Mouse (Mus musculus) gastrocnemius, postnatal 4 days (tissue): ENCODE results near the gene Ahcyl1. TPM values are rescaled to one million over a fixed set of nuclear protein-coding genes. Genes with fewer than 3 reads are reported as not detected.
A peak's percentile ranks its signal among the peaks of the same experiment; 100 is the strongest.
"Not testable (repeated sequence)": the region's sequence is repeated elsewhere in the genome, so short reads cannot be mapped to it uniquely, and the experiment has no call there.

Source experiments
- DNase-seq, 2 experiments: peaks; one replicate each; pipeline ENCODE4 v3.0.0; 2021 to 2022; ENCODE audit warnings: low spot score in 2 of 2, mixed read lengths in 2 of 2
- long read RNA-seq, 2 experiments: library from polyadenylated mRNA; stranded (forward); transcript quantifications; one replicate each; pipeline ENCODE4 v2.0.0; 2021
- total RNA-seq, 2 experiments: library from RNA; stranded (reverse); gene quantifications; 2 replicates each; pipeline ENCODE4 v1.2.3; 2021

Ahcyl1 gene
- total RNA-seq = 10 to 100 TPM; 68.5 to 83.4 TPM
- long read RNA-seq, experiment 1, transcript Ahcyl1-201 (17 exons, 3,863 nt) = major isoform, 92 of 113 reads
- long read RNA-seq, experiment 1, partial matches to known transcripts = 7 of 113 reads
- long read RNA-seq, experiment 1, other reads (novel, unspliced or antisense) = 14 of 113 reads
- long read RNA-seq, experiment 2, transcript Ahcyl1-201 (17 exons, 3,863 nt) = major isoform, 94 of 125 reads
- long read RNA-seq, experiment 2, partial matches to known transcripts = 9 of 125 reads
- long read RNA-seq, experiment 2, other reads (novel, unspliced or antisense) = 22 of 125 reads

DNA sequence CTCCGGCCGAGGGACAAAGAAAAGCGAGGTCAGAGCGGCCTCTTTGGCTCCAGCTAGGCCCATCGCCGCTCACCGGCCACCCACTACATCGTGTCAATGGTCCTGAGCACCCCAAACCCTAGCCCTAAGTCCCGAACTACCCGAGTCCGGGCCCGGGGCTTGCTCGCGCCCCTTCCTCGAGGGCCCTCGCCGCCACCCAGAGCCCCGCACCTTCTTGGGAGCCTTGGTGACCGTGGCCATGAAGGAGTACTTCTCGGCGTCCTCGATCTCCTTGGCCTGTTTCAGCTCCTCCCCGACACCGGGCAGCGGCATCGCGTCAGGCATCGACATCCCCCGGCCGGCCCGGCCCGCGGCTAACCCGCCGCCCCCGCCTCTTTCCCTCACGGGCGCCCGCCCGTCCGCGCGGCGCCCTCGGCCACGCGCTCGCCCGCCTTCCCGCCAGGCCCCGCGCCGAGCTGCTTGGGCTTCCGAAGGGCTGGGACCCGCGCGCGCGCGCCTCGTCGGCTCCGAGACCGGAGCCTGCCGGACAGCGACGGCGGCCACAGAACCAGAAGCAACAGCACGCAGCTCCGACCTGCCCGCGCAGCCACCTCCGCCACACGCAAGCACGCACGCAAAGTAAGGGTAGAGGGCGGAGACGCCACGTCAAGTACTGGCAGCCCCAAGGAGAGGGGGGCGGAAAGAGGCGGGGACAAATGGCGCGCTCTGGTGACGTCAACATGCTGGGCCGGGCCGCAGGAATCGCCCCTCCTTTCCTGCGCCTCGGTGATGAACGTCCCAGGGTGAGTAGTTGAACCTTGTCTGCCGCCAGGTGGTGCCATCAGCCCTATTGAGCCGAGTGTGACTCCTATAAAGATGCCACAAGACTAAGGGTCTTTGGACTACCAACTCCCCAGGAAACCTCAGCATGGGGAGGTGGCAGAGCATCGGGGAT, at the start of gene Ahcyl1:
Ahcyl1 (minus strand) TSS at position 613 of the 934 bp plus-strand sequence.
- DNase-seq = peak; percentile 98

DNA sequence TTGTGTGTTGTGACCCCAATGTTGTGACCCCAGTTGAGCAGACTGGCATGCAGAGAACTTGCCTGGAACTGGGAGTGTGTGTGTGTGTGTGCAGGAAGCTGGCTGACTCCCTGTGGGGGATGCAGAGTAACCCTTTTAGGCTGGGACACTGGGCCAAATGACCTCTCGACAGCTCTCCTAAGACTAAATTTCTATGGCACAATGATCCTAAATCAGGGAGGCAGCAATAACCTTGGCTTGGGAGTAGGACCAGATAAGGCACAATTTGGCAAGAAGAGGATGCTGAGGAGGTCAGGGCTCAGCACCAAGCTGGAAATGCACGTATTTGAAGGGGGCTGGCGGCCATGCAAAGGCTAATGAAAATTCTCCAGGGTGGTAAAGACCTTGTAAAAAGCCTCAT, 49.7 kb upstream of the Ahcyl1 start:
- no peak for DNase-seq

DNA sequence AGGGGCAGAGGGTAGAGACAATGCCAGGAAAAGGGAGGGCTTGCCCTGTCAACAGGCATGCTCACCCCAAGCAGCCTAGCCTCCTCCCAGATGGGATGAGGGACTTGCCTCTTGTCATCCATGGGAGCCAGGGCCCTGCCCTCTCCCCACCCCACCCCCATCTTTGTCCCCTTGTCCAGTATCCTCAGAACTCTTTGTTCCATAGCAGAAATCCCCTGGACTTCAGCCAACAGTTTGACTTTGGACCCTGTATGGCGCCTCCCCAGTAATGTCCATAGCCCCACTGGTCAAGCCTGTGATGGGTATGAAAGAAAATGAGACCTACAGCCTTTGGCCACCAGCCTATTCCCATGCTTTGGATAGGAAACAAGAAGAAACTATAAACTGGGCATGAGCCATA, 47.3 kb upstream of the Ahcyl1 start:
- no peak for DNase-seq

DNA sequence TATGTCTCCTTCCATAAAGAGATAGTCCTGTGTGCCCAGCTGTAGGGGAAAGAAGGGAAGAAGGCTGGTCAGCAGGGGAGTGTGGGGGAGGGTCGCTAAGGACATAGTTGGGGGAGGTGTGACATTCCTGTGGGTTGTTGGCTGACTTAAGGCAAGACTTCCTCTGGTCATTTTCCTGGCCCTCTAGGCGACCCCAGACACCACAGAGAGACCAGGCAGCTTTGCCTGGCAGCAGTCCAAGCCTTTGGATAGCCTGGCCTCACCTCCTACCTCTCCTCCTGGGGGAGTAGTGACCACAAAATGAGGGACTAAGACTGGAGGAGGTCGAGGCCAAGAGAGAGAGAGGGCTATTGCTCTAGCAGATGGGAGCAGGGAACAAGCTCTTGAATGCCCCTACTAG, 46.7 kb upstream of the Ahcyl1 start:
- no peak for DNase-seq

DNA sequence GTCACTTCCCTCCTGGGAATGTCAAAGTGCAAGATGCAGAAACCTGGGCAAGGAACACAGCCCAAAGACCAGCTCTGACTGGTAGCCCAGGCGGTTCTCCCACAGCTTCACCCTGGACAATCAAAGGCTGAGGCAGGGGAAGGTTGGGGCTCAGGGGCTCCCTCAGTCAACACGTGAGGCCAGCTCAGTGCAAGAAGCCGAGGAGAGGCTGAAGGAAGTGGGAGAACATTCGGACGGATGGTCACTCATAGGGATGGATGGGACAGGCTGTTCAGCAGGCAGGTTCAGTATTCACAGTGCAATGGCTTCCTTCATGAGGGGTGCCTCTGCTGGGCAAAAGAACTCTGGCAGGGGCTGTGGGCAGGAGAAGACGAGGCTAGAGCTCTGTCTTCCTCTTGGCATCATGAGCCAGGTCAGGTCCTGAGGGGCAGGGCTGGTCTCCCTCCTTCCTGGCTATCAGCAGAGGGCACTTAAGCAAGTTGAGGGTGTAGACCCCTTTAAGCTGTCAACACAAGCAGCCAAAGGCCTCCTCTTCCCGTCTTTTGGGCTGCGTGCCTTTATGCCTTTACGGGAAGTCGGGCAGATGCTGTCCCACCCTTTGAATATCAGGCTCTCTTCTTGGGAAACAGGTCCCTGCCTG, 45.8 kb upstream of the Ahcyl1 start:
- DNase-seq = no peak

DNA sequence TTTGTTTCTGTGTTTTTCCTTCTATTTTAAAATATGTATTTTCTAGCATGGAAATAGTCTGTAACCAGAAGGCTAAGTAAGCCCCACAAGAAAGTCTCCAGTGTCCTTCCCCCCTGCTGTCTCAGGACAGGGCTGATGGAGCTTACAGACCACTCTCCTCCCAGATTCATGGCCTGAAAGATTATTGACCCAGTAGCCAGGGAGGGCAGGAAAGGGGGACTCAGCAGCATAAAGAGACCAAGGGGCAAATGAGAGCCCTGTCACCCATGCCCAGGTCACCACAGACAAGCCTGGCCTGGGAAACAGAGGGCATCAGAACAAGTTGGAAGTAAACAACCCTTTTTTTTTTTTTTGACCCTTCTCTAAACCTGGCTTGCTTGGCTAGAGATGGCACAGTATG, 45.0 kb upstream of the Ahcyl1 start:
- DNase-seq = no peak

DNA sequence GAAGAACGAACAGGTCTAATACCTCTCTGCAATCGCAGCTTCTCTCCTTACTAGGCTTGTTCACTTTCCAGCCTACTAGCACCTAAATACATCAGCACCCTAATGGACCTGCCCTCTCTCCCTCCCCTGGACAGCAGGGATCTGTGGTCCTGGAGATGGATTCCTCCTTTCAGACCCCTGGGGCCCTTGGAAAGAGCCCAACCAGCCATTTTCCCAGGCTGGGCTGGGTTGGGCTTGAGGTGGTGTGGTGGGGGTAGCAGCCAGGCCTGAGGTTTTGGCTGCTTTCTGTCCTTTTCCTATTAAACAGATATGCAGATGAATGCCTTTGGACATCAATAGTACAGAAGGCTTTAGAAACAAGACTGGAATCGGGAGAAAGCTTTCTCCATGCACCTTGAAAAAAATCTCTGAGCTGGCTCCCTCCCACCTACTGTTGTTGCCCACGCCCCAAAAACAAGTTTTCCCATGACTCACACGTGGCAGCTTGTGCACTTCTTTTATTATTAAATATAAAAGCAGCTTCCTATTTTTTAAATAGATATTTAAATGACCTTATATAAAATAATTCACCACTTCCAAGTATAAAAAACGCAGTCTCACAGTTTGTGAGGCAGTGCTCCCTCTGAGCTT, 44.3 kb upstream of the Ahcyl1 start:
- peak; percentile 78 to 86 for DNase-seq

DNA sequence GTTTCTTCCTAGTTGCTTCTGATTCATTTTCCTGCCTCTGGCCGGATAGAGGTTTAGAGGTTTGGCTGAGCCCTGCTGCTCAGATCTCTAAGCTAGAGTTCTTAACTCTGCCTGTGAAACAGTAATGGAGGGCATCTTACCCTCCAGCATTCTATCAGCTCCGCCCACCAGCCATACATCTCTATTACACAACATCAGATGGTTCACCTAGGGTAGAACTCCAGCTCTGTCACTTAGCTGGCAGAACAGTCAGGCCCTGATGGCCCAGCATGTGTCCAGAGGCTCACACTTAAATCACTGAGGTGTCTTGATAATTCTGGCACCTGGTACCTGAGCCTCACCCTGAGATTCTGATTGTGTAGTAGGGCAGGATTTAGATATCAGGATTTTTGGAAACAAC, 43.6 kb upstream of the Ahcyl1 start:
- no peak for DNase-seq

DNA sequence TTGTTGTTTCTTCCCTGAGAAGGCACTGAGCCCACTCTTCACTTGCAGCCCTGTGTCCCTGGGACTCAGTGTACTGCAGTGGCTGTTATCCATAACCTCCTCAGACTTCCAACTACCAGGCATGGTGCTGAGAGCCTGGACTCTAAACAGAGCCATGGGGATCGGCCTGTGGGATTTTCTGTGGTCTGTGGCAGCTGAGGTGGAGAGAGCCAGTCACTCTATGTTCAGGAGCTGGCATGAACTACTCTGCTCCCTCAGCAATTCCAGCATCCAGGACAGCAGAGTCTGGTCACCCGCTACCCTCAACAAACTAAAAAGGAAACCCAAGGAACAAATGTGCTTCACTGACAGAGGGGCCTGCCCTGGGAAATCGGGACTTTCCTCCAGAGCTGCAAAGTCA, 43.1 kb upstream of the Ahcyl1 start:
- DNase-seq = no peak

DNA sequence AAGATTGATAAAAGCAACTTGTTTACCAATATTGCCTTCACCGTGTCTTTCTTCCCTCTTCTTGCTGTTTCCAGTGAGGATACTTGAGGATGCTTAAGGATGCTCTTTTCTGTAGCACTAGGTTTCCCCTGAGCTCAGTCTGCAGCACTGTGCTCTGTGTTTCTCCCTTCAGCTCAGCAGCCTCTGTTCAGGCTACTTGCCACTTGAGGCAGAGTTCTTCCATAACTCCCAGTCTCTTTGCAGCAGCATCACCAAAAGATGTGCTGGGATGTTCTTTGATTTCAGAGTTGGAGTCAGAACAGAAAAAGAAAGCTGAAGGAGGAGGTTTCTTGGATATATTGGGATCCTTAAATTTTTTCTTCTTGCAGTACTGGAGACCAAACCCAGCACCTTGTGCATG, 42.3 kb upstream of the Ahcyl1 start:
- no peak for DNase-seq

DNA sequence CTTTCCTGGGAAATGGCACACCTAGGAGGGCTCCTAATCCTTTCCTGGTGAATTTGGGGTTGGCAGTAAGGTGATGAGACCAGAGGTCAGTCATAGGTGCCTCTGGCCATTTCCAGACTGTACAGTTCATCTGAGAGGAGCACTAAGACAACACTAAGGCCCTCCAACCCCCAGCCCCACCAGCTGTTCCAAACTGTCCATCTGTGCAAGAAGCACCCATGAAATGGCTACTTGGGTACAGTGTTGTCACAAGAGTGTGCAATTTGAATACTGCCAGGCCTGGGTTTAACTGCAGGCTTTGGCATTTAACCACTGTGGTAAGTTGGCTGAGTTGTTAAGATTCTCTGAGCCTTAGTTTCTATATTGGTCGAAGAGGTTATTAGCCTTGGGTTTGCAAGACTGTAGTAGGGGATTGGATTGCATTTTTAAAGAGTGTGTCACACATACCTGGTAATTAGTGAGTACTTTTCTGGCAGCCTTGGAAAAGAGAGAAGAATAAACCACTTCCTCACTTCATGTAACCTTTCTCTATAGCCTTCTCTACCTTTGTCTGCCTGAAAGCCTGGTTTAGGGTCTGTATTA, 41.3 kb upstream of the Ahcyl1 start:
- DNase-seq = no peak

DNA sequence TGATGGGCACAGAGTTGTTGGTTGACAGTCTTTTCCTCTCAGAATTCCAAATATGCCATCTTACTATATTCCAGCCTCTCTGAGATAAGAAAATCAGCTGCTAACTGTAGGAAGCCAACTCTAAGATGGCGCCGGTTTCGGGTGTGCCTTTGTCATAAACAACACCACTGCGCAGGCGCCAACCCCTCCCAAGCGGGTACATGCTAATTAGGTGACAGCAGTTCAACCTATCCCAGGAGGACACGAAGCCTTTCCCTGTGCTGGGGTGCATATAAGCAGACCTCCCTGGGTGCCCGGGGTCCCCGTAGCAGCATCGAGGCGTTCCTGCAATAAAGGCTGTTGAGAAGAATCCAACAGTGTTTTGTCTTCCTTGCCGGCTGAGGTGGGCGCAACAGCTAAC, 39.3 kb upstream of the Ahcyl1 start:
- not testable (repeated sequence) for DNase-seq

DNA sequence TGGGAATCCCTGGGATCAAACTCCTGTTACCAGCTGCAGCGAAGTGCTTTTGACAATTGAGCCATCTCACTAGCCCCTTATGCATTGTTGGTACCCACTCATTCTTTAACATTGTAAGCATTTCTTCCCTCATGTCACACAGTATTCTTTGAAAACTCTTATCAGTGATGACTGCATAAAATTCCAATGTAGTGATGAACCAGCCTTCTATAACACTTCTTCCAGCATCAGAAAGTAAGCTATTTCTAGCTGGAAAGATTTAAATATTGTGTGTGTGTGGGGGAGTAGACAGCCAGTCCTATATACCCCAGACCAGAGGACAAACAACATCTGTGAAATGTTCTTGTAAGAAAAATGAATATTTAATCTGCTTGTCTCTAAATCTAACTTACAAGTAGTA, 37.0 kb upstream of the Ahcyl1 start:
- no peak for DNase-seq

DNA sequence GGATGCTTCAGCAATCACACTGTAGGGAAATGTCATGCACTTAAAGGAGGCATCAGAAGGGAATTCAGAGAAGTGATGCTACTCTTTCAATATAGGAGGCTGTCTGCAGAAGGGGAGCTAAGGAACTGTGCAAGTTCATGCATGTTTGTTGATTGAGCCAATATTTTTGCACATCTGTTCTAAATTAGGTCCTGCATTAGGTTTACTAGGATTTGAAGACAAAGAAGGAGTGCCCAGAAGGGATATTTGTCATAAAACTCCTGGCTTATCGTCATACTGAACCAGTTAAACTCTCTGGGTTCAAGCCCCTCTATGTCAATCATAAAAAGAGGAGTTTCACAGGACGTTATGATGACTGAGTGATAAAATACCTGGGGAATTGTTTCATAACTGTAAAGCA, 33.9 kb upstream of the Ahcyl1 start:
- DNase-seq = no peak

DNA sequence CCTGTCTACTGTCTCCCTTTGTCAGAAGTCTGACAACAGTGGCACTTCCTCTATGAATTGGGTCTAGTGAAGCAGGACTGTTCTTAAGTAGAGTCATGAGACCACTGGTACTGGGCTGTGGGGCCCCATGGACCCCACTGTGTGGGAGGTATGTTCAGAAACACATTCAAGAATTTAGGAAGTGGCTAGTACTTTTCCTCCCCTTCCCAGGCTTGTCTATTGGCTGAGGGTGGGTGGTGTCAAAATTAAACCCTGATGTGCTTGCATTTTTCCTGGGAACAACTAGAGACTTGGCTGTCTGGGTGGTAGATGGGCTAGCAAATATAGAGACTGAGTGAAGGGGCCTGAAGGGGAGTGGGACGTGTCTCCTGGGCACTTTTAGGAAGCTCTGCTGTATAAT, 32.1 kb upstream of the Ahcyl1 start:
- no peak for DNase-seq

DNA sequence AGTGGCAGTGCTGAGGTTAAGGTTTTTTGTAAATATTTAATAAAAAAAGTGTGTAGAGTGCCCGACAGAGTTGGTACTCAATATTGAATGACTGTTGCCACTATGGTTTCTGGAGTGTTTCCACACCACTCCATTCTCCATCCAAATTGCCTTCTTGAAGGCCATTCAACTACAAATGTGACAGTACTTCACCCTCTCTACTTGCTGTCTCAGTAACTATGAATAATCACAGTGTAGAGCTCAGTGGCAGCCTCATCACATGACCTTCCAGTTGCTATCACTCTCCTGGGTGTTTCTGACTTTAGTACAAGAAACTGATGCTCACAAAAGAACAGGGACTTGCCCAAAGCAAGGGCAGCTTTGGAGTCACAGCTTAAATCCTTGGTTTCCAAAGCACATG, 19.6 kb upstream of the Ahcyl1 start:
- DNase-seq = no peak

DNA sequence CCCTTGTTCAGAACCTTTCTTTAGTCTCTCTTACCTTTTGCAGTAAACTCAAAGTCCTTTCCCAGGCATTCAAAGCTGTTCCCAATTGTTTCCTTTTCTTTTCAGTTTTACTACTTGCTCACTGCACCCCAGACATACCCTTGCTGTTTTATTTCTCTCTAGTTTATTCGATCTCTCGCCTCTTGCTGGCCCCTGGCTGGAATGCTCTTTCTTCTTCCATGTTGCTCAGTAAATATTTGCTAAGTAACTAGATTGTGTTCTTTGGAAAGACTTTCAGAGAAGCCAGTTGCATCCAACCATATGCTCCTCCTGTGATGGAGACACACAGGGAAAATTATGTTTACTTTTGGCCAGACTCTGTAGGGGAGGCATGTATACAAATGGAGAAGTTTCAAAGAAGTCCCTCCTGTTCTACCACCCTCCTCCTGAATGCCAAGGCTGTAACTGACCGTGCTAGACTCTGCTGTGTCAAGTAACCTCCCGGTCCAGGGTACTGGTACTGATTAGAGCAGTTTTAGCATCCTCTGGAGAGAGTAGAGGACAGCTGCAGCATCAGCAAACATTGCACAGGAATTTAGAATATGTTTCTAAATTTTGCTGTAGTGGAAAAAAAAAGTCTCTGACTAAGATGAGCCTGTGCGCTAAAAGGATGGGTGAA, 18.0 kb upstream of the Ahcyl1 start:
- no peak for DNase-seq

DNA sequence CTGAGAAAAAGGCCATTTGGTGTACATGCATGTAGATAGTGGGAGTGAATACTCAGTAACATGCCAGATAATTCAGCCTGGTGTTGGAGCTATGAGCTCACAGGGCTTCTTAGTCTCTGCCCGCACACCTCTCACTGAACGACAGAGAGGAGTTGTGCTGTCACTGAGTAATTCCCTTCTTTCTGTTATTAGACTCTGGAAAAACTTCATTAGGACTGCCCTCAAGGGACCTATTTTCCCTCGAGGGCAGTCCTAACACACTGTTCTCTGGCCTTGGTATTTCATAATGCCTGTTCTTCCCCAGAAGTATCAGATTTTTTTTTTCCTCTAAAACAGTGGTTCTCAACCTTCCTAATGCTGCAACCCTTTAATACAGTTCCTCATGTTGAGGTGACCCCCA, 15.7 kb upstream of the Ahcyl1 start:
- DNase-seq = no peak

DNA sequence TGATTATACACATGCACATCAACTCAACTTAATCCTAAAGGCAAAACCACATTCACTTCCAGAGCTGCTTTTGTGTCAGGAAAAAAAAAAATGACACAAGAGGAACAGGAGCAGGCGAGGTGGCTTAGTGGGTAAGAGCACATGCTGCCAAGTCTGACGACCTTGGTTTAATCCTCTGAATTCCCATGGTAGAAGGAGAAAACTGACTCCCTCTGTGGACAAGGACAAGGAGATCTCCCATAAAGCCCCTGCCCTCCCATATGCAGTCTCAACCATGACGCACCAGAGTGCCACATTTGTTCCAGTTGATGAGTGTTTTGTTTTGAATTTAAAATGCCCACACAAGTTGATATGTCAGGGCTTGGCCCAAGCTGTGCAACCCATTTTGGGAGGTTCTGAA, 12.8 kb upstream of the Ahcyl1 start:
- DNase-seq = no peak

DNA sequence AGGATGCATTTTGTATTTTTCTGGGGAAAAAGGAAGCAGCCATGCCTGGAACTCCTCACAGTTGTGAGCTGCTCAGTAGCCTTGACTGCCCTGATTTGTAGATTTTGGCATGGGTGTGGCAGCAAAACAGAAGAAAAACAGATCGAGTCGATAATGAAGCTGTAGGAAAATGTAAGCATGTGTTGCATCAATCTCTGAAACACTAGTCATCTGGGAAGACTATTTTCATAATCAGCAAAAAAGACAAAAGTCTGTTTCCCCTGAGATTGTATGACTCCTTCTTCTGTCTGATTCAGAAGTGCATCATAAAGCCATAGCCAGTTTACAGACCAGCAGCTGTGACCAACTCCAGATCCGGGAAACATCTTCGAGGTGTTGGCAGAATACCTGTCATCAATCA, 10.9 kb upstream of the Ahcyl1 start:
- no peak for DNase-seq

DNA sequence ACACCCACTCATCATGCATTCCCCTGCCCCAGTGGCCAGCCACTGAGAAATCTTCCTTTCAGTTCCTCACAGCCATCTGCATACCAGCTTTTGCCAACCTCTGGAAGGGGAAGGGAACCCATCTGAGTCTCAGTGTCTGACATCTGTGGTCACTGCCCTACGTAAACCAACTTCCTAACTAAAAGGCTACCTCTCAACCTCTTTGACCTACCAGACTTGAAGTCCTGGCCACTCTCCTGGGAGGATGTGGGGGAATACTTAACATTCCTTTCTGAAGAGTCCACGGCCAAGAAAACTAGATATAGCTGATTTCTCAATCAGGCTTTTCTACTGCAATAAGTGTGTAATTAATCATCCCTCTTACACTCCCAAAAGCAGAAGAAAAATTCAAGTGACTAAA, 9.8 kb upstream of the Ahcyl1 start:
- DNase-seq = no peak
